Mouse (Mus musculus): ENCODE results near the gene Rbm14.

Gene Rbm14

GRCm38 (mm10) chr19:4811063-4811908 lies at the start of gene Rbm14, which contains the start of gene Gm21992:
Gene Rbm14, minus strand, starts transcription at chr19:4811634.
Gene Gm21992, minus strand, starts transcription at chr19:4811612.
- DNase-seq = peak; percentile 98

- DNase-seq = no peak
Measured at GRCm38 (mm10) chr19:4859081-4859480, 47.6 kb upstream of the Rbm14 start.

GRCm38 (mm10) chr19:4855951-4856350 lies 44.5 kb upstream of the Rbm14 start:
- DNase-seq = no peak

- DNase-seq = no peak
Measured at GRCm38 (mm10) chr19:4855470-4855820, 44.0 kb upstream of the Rbm14 start.

GRCm38 (mm10) chr19:4854552-4855469 lies 43.4 kb upstream of the Rbm14 start, which contains the start of gene Ctsf:
Gene Ctsf, plus strand, starts transcription at chr19:4855130.
- DNase-seq = peak; percentile 93

- no peak for DNase-seq
Measured at GRCm38 (mm10) chr19:4850281-4850680, 38.8 kb upstream of the Rbm14 start.

- no peak for DNase-seq
Measured at GRCm38 (mm10) chr19:4849800-4850199, 38.4 kb upstream of the Rbm14 start.

- DNase-seq = no peak
Measured at GRCm38 (mm10) chr19:4847490-4847889, 36.1 kb upstream of the Rbm14 start.

- no peak for DNase-seq
Measured at GRCm38 (mm10) chr19:4845846-4846245, 34.4 kb upstream of the Rbm14 start.

GRCm38 (mm10) chr19:4842611-4843010 lies 31.2 kb upstream of the Rbm14 start:
- DNase-seq = no peak

- no peak for DNase-seq
Measured at GRCm38 (mm10) chr19:4840848-4841247, 29.4 kb upstream of the Rbm14 start.

GRCm38 (mm10) chr19:4839149-4839548 lies 27.7 kb upstream of the Rbm14 start, which contains the start of the genes Ccs and Ccdc87:
Gene Ccs, minus strand, starts transcription at chr19:4839332.
Gene Ccdc87, plus strand, starts transcription at chr19:4839366.
- DNase-seq = peak; percentile 95

GRCm38 (mm10) chr19:4838526-4839140 lies 27.2 kb upstream of the Rbm14 start:
- DNase-seq = no peak

GRCm38 (mm10) chr19:4837049-4837448 lies 25.6 kb upstream of the Rbm14 start:
- no peak for DNase-seq

- no peak for DNase-seq
Measured at GRCm38 (mm10) chr19:4836096-4836495, 24.7 kb upstream of the Rbm14 start.

- no peak for DNase-seq
Measured at GRCm38 (mm10) chr19:4833977-4834376, 22.5 kb upstream of the Rbm14 start.

- peak; percentile 66 for DNase-seq
Measured at GRCm38 (mm10) chr19:4829156-4829555, 17.7 kb upstream of the Rbm14 start.

GRCm38 (mm10) chr19:4828444-4829114 lies 17.1 kb upstream of the Rbm14 start:
- DNase-seq = no peak

- peak; percentile 33 for DNase-seq
Measured at GRCm38 (mm10) chr19:4820678-4821303, 9.4 kb upstream of the Rbm14 start.

- DNase-seq = no peak
Measured at GRCm38 (mm10) chr19:4817182-4817835, 5.9 kb upstream of the Rbm14 start.

GRCm38 (mm10) chr19:4813015-4813414 lies 1.6 kb upstream of the Rbm14 start:
- DNase-seq = no peak
